Mouse (Mus musculus): ENCODE measurements around the gene Fbxw9. TPM values are rescaled to one million over a fixed set of nuclear protein-coding genes. Genes with fewer than 3 reads are reported as not detected.
"Not testable (repeated sequence)": the region's sequence is repeated elsewhere in the genome, so short reads cannot be mapped to it uniquely, and the experiment has no call there.

Fbxw9 gene
- total RNA-seq, 2 experiments from 2014 or later: 6.8 to 9.1 TPM

GRCm38 (mm10) chr8:85081216-85081555 is 21.3 kb downstream of the Fbxw9 start, which contains the start of gene Wdr83:
Gene Wdr83, minus strand, starts transcription at chr8:85081306.
- intact Hi-C loops (cut with DNase I): loop anchor here (5.0 kb wide), 1 partner anchor 321 kb away; no protein-coding TSS in a partner anchor
- DNase-seq: peak; percentile 26 to 28

- intact Hi-C loops (cut with DNase I): loop anchor here (5.0 kb wide), 1 partner anchor 320 kb away; no protein-coding TSS in a partner anchor
Measured at GRCm38 (mm10) chr8:85082169-85082568, 22.3 kb downstream of the Fbxw9 start.

GRCm38 (mm10) chr8:85083108-85083813 is 23.4 kb downstream of the Fbxw9 start, which contains the start of gene Man2b1:
Gene Man2b1, plus strand, starts transcription at chr8:85083270.
- peak; percentile 85 to 88 for DNase-seq
- intact Hi-C loops (cut with DNase I): loop anchor here (5.0 kb wide), 1 partner anchor 319 kb away; no protein-coding TSS in a partner anchor

More at GRCm38 (mm10) chr8:85082169-85082568, 22.3 kb downstream of the Fbxw9 start:
- DNase-seq: not testable (repeated sequence)

GRCm38 (mm10) chr8:85084633-85085032 is 24.8 kb downstream of the Fbxw9 start:
- intact Hi-C loops (cut with DNase I): loop anchor here (5.0 kb wide), 1 partner anchor 318 kb away; no protein-coding TSS in a partner anchor
- no peak for DNase-seq

- intact Hi-C loops (cut with DNase I): no loop called here
Measured at GRCm38 (mm10) chr8:85086238-85086637, 26.4 kb downstream of the Fbxw9 start.

GRCm38 (mm10) chr8:85088771-85089170 is 28.9 kb downstream of the Fbxw9 start:
- intact Hi-C loops (cut with DNase I): no loop called here
- no peak for DNase-seq

More at GRCm38 (mm10) chr8:85086238-85086637, 26.4 kb downstream of the Fbxw9 start:
- DNase-seq: no peak

GRCm38 (mm10) chr8:85090856-85091255 is 31.0 kb downstream of the Fbxw9 start:
- intact Hi-C loops (cut with DNase I): no loop called here
- no peak for DNase-seq

GRCm38 (mm10) chr8:85091526-85092090 is 31.8 kb downstream of the Fbxw9 start:
- intact Hi-C loops (cut with DNase I): no loop called here
- no peak for DNase-seq

- no peak for DNase-seq
- intact Hi-C loops (cut with DNase I): no loop called here
Measured at GRCm38 (mm10) chr8:85095051-85095450, 35.2 kb downstream of the Fbxw9 start.

GRCm38 (mm10) chr8:85095566-85095965 is 35.7 kb downstream of the Fbxw9 start:
- intact Hi-C loops (cut with DNase I): no loop called here
- DNase-seq: no peak

GRCm38 (mm10) chr8:85096196-85096595 is 36.3 kb downstream of the Fbxw9 start:
- DNase-seq: no peak
- intact Hi-C loops (cut with DNase I): no loop called here

GRCm38 (mm10) chr8:85096850-85097249 is 37.0 kb downstream of the Fbxw9 start:
- intact Hi-C loops (cut with DNase I): no loop called here
- no peak for DNase-seq

- DNase-seq: no peak
- intact Hi-C loops (cut with DNase I): no loop called here
Measured at GRCm38 (mm10) chr8:85100076-85100665, 40.3 kb downstream of the Fbxw9 start.

GRCm38 (mm10) chr8:85113241-85113640 is 53.4 kb downstream of the Fbxw9 start:
- no peak for DNase-seq
- intact Hi-C loops (cut with DNase I): no loop called here

GRCm38 (mm10) chr8:85115501-85115900 is 55.6 kb downstream of the Fbxw9 start:
- intact Hi-C loops (cut with DNase I): no loop called here
- no peak for DNase-seq

Small RNA genes lying within 50 kb of the gene (microRNA-seq; reads per million reads assigned to microRNA genes)
- gene Gm23388 (0 reads per million in 2 experiments), gene Mir7070 (0 to 6.5 reads per million in 2 experiments)

Other genes starting within 250 kb of the Fbxw9 start
- 1 to 10 TPM; 6.1 to 6.4 TPM for gene Dand5, start 237.2 kb upstream of the Fbxw9 start, total RNA-seq (2021)
- 10 to 100 TPM; 23.0 to 25.0 TPM for gene Gadd45gip1, start 228.5 kb upstream of the Fbxw9 start, total RNA-seq (2021)
- gene Rad23a, start 219.4 kb upstream of the Fbxw9 start, total RNA-seq (2021): 10 to 100 TPM; 78.9 to 79.9 TPM
- 100 to 1,000 TPM; 262 to 331 TPM for gene Calr, start 213.1 kb upstream of the Fbxw9 start, total RNA-seq (2021)
- gene Farsa, start 203.1 kb upstream of the Fbxw9 start, total RNA-seq (2021): 10 to 100 TPM; 23.7 to 27.8 TPM
- 1 to 10 TPM; 2.2 to 3.7 TPM for gene Syce2, start 187.9 kb upstream of the Fbxw9 start, total RNA-seq (2021)
- gene Gcdh, start 166.1 kb upstream of the Fbxw9 start, total RNA-seq (2021): 10 to 100 TPM; 41.4 to 42.0 TPM
- gene Klf1, start 158.1 kb upstream of the Fbxw9 start, total RNA-seq (2021): not detected
- 1 to 10 TPM; 5.9 to 7.3 TPM for gene Dnase2a, start 151.5 kb upstream of the Fbxw9 start, total RNA-seq (2021)
- not detected for gene Mast1, start 122.7 kb upstream of the Fbxw9 start, total RNA-seq (2021)
- gene Rtbdn, start 113.1 kb upstream of the Fbxw9 start, total RNA-seq (2021): not detected
- gene Gm49661, start 90.6 kb upstream of the Fbxw9 start, total RNA-seq (2021): 1 to 10 TPM; 1.1 to 2.7 TPM
- 100 to 1,000 TPM; 627 to 727 TPM for gene Prdx2, start 90.5 kb upstream of the Fbxw9 start, total RNA-seq (2021)
- 10 to 100 TPM; 39.7 to 50.7 TPM for gene Rnaseh2a, start 90.3 kb upstream of the Fbxw9 start, total RNA-seq (2021)
- gene Junb, start 81.3 kb upstream of the Fbxw9 start, total RNA-seq (2021): 10 to 100 TPM; 11.2 to 13.9 TPM
- gene Hook2, start 69.5 kb upstream of the Fbxw9 start, total RNA-seq (2021): 1 to 10 TPM; 1.6 to 2.0 TPM
- not detected for gene Best2, start 45.5 kb upstream of the Fbxw9 start, total RNA-seq (2021)
- 10 to 100 TPM; 65.7 to 67.1 TPM for gene Asna1, start 34.8 kb upstream of the Fbxw9 start, total RNA-seq (2021)
- gene Trir, start 33.2 kb upstream of the Fbxw9 start, total RNA-seq (2021): 10 to 100 TPM; 90.8 to 99.1 TPM
- 10 to 100 TPM; 28.0 to 42.2 TPM for gene Tnpo2, start 23.1 kb upstream of the Fbxw9 start, total RNA-seq (2021)
- not detected for gene Gm5741, start 7.9 kb downstream of the Fbxw9 start, total RNA-seq (2021)
- 10 to 100 TPM; 23.5 to 27.8 TPM for gene Dhps, start 11.7 kb downstream of the Fbxw9 start, total RNA-seq (2021)
- 10 to 100 TPM; 37.0 to 40.2 TPM for gene Wdr83os, start 20.7 kb downstream of the Fbxw9 start, total RNA-seq (2021)
- 10 to 100 TPM; 27.2 to 27.6 TPM for gene Wdr83, start 21.3 kb downstream of the Fbxw9 start, total RNA-seq (2021)
- gene Man2b1, start 23.2 kb downstream of the Fbxw9 start, total RNA-seq (2021): 10 to 100 TPM; 30.4 to 37.8 TPM
- 1 to 10 TPM; 2.0 to 2.5 TPM for gene Zfp791, start 63.0 kb downstream of the Fbxw9 start, total RNA-seq (2021)
- not detected for gene Cks1brt, start 91.9 kb downstream of the Fbxw9 start, total RNA-seq (2021)
- gene Olfr371, start 165.9 kb downstream of the Fbxw9 start, total RNA-seq (2021): not detected
- 10 to 100 TPM in 1 of 2 experiments, 1 to 10 TPM in 1; 9.7 to 10.9 TPM for gene Orc6, start 239.6 kb downstream of the Fbxw9 start, total RNA-seq (2021)
- gene Vps35, start 239.7 kb downstream of the Fbxw9 start, total RNA-seq (2021): 10 to 100 TPM; 64.2 to 68.4 TPM